Mouse (Mus musculus) bone marrow macrophage, adult 2 months (primary cell): ENCODE measurements around the gene Csrp1. TPM values are rescaled to one million over a fixed set of nuclear protein-coding genes. Genes with fewer than 3 reads are reported as not detected.
A peak's percentile ranks its signal among the peaks of the same experiment; 100 is the strongest.

Experiments
- H3K27ac ChIP-seq: 2 replicates; pipeline ENCODE4 v1.5.1; 2012; ENCODE audit warnings: low read depth, low read length; ENCODE audit not compliant: insufficient read depth
- H3K4me1 ChIP-seq: 2 replicates; pipeline ENCODE4 v1.6.1; 2012; ENCODE audit warnings: low read length; ENCODE audit not compliant: control insufficient read depth, insufficient read depth
- H3K4me3 ChIP-seq: 2 replicates; pipeline ENCODE4 v1.5.1; 2012; ENCODE audit warnings: mild to moderate bottlenecking, low read length, moderate library complexity; ENCODE audit not compliant: insufficient read depth
- CTCF ChIP-seq: IDR thresholded peaks from 2 replicates; pipeline ENCODE4 v1.5.1; 2012; ENCODE audit warnings: low read depth, mild to moderate bottlenecking, low read length, moderate library complexity
- POLR2A ChIP-seq: IDR thresholded peaks from 2 replicates; pipeline ENCODE4 v1.6.1; 2012; ENCODE audit warnings: mild to moderate bottlenecking, low read depth, low read length, borderline replicate concordance
- polyA plus RNA-seq: library from polyadenylated mRNA; stranded (reverse); fragments of >200 nt; gene quantifications from 2 replicates; pipeline ENCODE4 v1.2.4, GENCODE M21; 2012; ENCODE audit not compliant: missing spikeins, insufficient read depth, insufficient read length

Gene Csrp1
- polyA plus RNA-seq, 1 experiment, result 80.8 TPM

DNA sequence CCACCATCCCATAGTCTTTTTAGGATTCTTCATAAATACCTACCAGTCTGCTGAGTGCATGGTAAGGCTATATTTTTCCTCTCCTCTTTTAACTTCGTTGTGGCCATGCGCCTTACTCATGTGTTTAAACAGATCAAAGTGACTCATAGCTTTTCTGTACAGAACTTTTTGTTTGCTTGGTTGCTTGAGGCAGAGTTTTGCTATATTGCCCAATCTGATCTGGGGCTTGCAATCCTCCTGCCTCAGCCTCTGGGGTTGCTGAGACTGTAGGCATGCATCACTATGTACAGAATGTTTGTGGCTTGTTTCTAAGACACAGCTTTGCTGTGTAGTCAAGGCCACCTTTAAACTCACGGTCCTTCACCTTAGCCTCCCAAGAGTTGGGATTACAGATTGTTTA lies 36.1 kb downstream of the Csrp1 start:
- H3K27ac ChIP-seq, result no peak overlapping the region
- no peak overlapping the region for H3K4me3 ChIP-seq
- H3K4me1 ChIP-seq, result peaks cover 30% of the 10 kb centered on the region
- TF ChIP-seq CTCF (no peak), POLR2A (no peak)

DNA sequence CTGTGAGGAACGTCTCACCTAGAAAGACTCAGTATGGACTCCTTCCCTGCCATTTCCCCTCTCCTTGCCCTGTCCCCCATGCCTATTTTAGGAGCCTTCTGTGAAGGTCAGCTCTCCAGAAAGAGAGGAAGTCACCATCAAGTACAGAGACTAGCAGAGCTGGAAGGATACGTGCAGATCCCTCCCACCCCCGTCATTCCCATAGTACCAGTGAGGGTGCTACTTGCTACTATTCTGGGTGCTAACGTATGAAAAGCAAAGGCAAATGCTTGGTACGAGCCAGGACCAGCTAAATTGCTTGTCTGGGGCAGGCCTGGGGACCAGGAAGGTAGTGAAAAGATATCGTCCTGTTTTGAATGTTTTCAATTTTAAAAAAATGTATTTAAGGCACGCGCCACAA lies 37.4 kb downstream of the Csrp1 start:
- peaks cover 30% of the 10 kb centered on the region for H3K4me1 ChIP-seq
- TF ChIP-seq POLR2A (no peak), CTCF (no peak)
- no peak overlapping the region for H3K4me3 ChIP-seq
- no peak overlapping the region for H3K27ac ChIP-seq

DNA sequence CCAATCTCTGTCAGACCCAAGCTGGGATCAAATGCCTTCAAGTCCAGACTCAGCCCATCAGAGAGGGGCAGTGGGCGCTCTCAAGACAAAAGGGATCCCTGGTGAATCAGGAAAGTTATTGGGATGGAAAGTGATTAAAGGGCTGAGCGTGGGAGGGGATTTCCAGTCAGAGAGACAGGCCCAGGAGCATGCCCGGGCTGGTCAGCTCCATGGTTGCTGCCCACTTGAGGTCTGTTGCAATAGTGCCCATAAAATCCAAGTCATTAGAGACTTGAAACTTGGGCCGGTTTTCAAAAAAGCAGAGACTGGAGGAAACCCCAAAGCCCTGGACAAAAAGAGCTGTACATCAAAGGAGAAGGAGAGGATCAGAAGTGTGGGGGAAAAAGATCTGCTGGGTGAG lies 39.8 kb downstream of the Csrp1 start:
- H3K4me3 ChIP-seq, result no peak overlapping the region
- H3K27ac ChIP-seq, result peak overlapping the region; percentile 47
- H3K4me1 ChIP-seq, result peaks cover 39% of the 10 kb centered on the region
- TF ChIP-seq CTCF (no peak), POLR2A (no peak)

DNA sequence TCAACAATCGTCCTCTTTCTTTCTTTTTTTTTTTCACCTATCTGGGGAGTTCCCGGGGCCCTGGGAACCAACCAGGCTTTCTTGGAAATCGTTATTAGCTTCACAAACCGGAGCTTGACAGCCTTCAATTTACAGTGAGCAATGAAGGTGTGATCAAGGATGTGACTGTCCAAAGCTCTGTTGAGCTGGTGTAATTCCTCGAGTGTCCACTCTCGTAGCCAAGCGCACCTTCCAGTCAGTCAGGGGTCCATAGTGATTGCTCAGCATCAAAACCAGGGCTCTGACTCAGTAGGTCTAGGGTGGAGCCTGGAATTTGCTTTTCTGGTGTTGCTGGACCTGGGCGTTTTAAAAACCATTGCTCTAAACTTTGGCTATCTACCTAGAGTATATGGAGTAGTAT lies 40.4 kb downstream of the Csrp1 start:
- no peak for TF ChIP-seq CTCF
- no peak for TF ChIP-seq POLR2A
- Histone ChIP-seq H3K27ac (peak overlapping the region; percentile 47), H3K4me3 (no peak overlapping the region), H3K4me1 (peaks cover 39% of the 10 kb centered on the region)

DNA sequence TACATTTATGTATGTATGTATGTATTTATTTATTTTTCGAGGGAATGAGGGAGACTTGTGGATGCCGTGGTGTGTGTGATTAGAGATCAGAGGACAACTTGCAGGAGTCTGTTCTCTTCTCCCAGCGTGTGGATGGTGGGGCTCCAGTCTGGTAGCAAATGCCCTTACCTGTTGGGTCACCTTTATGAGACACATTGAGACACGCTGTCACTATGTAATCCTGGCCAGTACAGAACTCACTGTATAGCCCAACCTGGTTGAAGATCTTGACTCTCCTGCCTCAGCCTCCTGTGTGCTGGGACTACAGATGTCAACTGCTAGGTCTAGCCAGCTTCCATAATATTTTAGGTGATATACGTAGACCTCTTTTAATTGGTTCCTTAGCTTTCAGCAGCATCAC lies 41.9 kb downstream of the Csrp1 start:
- no peak overlapping the region for H3K4me3 ChIP-seq
- peaks cover 30% of the 10 kb centered on the region for H3K4me1 ChIP-seq
- no peak for TF ChIP-seq CTCF
- no peak for TF ChIP-seq POLR2A
- no peak overlapping the region for H3K27ac ChIP-seq

DNA sequence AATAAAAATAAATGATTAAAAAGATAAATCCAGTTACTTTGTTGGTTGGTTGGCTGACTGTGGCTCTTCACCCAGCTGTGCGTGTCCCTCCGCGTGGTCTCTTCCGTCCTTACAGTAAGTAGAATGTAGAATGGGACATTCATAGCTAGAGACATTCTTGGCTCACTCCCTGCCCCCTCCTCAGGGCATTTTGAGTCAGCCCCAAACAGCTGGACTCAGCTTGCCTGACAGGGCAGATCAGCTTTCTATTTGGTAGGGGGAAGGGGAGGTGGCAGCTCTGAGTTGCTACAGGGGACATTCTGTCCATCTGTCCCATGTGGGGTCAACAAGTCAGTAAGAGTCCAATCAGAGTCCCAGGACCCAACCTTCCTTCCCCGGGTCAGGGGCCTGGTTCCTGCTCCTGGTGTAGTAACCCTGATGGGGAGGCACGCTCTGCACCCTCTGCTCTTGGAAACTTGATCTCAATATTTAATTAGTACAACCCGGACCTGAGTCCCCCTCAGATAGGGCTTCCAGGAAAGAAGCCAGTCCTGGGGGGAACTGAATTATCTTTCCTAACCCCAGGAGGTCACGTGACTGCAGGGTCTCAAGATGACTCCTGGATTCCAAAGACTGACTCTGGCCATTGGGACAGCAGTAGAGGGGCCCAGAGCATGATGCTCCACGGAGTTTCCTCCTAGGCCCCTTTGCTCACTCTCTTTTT lies 43.8 kb downstream of the Csrp1 start:
- Histone ChIP-seq H3K27ac (no peak overlapping the region), H3K4me3 (no peak overlapping the region), H3K4me1 (peaks cover 35% of the 10 kb centered on the region)
- TF ChIP-seq CTCF, result no peak
- no peak for TF ChIP-seq POLR2A

DNA sequence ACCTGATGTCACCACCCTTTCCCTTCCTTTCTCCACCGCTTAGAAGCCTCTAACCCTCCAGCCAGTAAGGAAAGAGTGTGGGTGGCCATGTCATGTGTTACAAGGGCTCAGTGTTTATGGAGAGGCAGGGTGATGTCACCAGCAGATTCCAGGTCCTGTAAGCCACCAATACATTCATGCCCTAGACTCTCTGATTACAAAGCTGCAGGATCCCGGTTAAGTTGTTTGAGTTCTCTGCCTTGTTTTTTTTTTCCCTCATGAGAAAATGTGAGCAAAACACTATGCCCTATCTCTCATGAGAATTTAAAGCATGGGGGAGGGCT lies 44.3 kb downstream of the Csrp1 start:
- Histone ChIP-seq H3K27ac (no peak overlapping the region), H3K4me3 (no peak overlapping the region), H3K4me1 (peaks cover 36% of the 10 kb centered on the region)
- no peak for TF ChIP-seq POLR2A
- TF ChIP-seq CTCF, result no peak

DNA sequence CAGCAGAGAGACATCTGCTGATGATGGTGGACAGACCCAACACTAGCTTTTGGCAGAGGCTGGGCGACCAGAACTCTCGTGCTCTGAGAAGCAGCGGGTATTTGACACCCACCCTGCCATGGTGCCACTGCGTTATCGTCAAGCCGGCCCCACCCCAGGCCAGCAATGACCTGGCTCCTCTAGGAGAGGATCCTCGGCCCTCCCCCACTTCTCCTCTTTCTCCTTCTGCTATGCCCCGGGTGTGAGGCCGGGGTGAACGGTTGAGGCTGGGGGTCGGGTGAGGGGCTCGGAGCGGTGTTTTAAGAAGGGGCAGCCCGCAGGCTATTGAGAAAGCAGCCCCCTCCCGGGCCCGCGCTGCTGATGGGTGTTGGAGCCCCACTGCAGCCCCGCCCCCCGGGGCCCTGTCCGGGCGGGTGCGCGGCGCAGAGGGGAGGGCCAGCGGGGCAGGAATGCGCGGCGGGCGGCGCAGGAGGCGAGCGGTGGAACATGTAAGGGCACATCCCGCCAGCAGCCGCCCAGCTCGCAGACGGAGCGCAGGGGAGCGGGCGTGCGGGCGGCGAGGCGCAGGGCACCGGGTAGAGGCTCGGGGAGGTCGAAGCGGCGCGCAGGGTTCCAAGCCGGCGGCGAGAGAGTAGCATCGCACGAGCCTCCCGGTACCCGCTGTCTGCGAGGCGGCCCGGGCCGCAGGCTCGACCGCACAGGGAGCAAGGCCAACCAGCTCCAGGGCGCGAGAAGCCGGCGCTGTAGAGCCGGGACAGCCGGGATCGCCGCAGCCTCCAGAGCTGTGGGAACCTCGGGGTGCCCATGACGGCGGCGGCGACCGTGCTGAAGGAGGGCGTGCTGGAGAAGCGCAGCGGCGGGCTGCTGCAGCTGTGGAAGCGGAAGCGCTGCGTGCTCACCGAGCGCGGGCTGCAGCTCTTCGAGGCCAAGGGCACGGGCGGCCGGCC lies 46.1 kb downstream of the Csrp1 start, which contains the start of gene Phlda3:
Phlda3 (plus strand) TSS at position 475 of the 947 bp plus-strand sequence.
- Histone ChIP-seq H3K4me1 (peaks cover 38% of the 10 kb centered on the region), H3K27ac (peak within 1 kb of the TSS; percentile 75), H3K4me3 (peak within 1 kb of the TSS; percentile 79)
- TF ChIP-seq CTCF (no peak), POLR2A (no peak)

DNA sequence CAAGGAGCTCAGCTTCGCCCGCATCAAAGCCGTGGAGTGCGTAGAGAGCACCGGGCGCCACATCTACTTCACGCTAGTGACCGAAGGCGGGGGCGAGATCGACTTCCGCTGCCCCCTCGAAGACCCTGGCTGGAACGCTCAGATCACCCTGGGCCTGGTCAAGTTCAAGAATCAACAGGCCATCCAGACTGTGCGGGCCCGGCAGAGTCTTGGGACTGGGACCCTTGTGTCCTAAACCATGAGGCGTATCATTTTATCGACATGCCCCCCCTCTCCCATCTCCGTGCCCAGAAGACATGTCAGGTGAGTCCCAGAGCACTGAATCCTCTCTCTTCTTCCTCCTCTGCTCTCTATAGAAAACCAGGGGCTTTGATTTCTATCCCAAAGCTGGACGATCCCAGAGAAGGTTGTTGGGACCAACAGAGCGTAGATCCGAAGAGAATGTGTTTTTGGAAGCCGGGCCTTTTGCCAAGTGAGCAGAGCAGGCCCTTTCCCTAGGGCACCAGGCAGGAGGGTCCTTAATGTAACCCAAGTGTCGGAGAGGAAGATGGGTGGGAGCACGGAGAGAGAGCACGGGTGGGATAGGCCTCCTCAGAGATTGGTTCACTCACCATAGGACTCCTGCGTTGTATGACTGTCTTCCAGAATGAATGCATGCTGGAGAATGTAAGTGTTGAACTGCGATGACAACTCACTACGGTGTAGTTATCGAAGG lies 46.9 kb downstream of the Csrp1 start:
- no peak for TF ChIP-seq CTCF
- no peak; the same call in 1 of the 2 replicates for TF ChIP-seq POLR2A
- H3K4me3 ChIP-seq, result peak overlapping the region; percentile 79
- peak overlapping the region; percentile 75 for H3K27ac ChIP-seq
- H3K4me1 ChIP-seq, result peaks cover 41% of the 10 kb centered on the region

DNA sequence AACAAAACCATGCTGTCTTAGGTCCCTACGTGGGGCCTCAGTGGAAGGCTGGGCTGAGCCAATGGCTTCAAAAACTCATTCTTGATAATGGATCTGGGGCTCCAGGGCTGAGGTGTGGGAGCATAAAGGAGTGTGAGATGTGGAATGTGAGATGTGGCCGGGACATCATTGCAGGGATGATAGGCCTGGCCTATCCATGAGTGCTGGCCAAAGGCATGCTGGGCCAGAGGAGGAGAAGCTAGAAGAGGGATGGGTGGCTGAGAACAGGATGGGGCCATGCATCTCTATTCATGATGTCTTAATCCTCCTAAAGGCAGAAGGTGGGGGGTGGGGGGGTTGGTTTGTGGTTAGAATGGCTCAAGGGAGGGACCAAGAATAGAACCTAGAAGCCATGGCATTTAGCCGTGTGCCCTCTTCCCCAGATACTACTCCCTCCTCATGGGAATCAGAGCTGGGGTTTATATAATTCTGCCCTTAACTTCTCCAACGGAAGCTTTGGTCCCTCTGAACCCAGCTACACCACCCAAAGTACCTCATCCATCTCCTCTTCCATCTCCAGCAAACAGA lies 47.5 kb downstream of the Csrp1 start:
- TF ChIP-seq POLR2A (no peak), CTCF (no peak)
- Histone ChIP-seq H3K4me3 (peak overlapping the region; percentile 79), H3K27ac (no peak overlapping the region), H3K4me1 (peaks cover 41% of the 10 kb centered on the region)
